Mouse (Mus musculus): ENCODE data around the gene Nmur1.

The Nmur1 gene

GRCm38 (mm10) chr1:86409476-86409875 is 16.6 kb downstream of the Nmur1 start:
- DNase-seq (ENCODE audit: low spot score), result no peak

- no peak for DNase-seq (ENCODE audit: low spot score)
These were observed 17.5 kb downstream of the Nmur1 start for GRCm38 (mm10) chr1:86408515-86408914.

- DNase-seq (ENCODE audit: low spot score), result no peak
These were observed 19.1 kb downstream of the Nmur1 start for GRCm38 (mm10) chr1:86406914-86407313.

GRCm38 (mm10) chr1:86406313-86406712 is 19.7 kb downstream of the Nmur1 start:
- DNase-seq (ENCODE audit: low spot score), result no peak

- DNase-seq (ENCODE audit: low spot score), result peak; percentile 23
These were observed 21.2 kb downstream of the Nmur1 start for GRCm38 (mm10) chr1:86404834-86405233.

- peak; percentile 17 for DNase-seq (ENCODE audit: low spot score)
These were observed 25.8 kb downstream of the Nmur1 start for GRCm38 (mm10) chr1:86400096-86400754.

GRCm38 (mm10) chr1:86399322-86399721 is 26.7 kb downstream of the Nmur1 start:
- DNase-seq (ENCODE audit: low spot score), result no peak

- DNase-seq (ENCODE audit: low spot score), result peak; percentile 58
These were observed 27.8 kb downstream of the Nmur1 start for GRCm38 (mm10) chr1:86398222-86398621.

- no peak for DNase-seq (ENCODE audit: low spot score)
These were observed 28.4 kb downstream of the Nmur1 start for GRCm38 (mm10) chr1:86397621-86398020.

GRCm38 (mm10) chr1:86395897-86396296 is 30.1 kb downstream of the Nmur1 start:
- no peak for DNase-seq (ENCODE audit: low spot score)

GRCm38 (mm10) chr1:86394246-86394645 is 31.8 kb downstream of the Nmur1 start:
- DNase-seq (ENCODE audit: low spot score), result no peak

GRCm38 (mm10) chr1:86393219-86393618 is 32.8 kb downstream of the Nmur1 start:
- no peak for DNase-seq (ENCODE audit: low spot score)

GRCm38 (mm10) chr1:86391425-86391824 is 34.6 kb downstream of the Nmur1 start:
- no peak for DNase-seq (ENCODE audit: low spot score)

GRCm38 (mm10) chr1:86389230-86389629 is 36.8 kb downstream of the Nmur1 start:
- peak; percentile 81 for DNase-seq (ENCODE audit: low spot score)

- DNase-seq (ENCODE audit: low spot score), result peak; percentile 70
These were observed 45.0 kb downstream of the Nmur1 start for GRCm38 (mm10) chr1:86381027-86381426.

GRCm38 (mm10) chr1:86379161-86379569 is 46.9 kb downstream of the Nmur1 start:
- no peak for DNase-seq (ENCODE audit: low spot score)

GRCm38 (mm10) chr1:86378662-86379061 is 47.4 kb downstream of the Nmur1 start:
- no peak for DNase-seq (ENCODE audit: low spot score)

- no peak for DNase-seq (ENCODE audit: low spot score)
These were observed 49.7 kb downstream of the Nmur1 start for GRCm38 (mm10) chr1:86376354-86376753.

GRCm38 (mm10) chr1:86371997-86372396 is 54.0 kb downstream of the Nmur1 start:
- DNase-seq (ENCODE audit: low spot score), result peak; percentile 68

- no peak for DNase-seq (ENCODE audit: low spot score)
These were observed 57.9 kb downstream of the Nmur1 start for GRCm38 (mm10) chr1:86368086-86368485.

GRCm38 (mm10) chr1:86363671-86364070 is 62.4 kb downstream of the Nmur1 start:
- peak; percentile 77 for DNase-seq (ENCODE audit: low spot score)

GRCm38 (mm10) chr1:86361852-86362615 is 64.0 kb downstream of the Nmur1 start:
- DNase-seq (ENCODE audit: low spot score), result no peak

- DNase-seq (ENCODE audit: low spot score), result peak; percentile 34
These were observed 65.6 kb downstream of the Nmur1 start for GRCm38 (mm10) chr1:86360441-86360840.

- peak; percentile 61 for DNase-seq (ENCODE audit: low spot score)
These were observed 66.2 kb downstream of the Nmur1 start for GRCm38 (mm10) chr1:86359798-86360179.

All from embryo, embryonic 10 days (tissue).